Mouse (Mus musculus): Measurements from ENCODE around the gene Eif4g1. TPM values are rescaled to one million over a fixed set of nuclear protein-coding genes. Genes with fewer than 3 reads are reported as not detected.

Eif4g1 gene
- total and polyA plus RNA-seq, 3 experiments, result 403 to 519 (median 473) TPM

DNA sequence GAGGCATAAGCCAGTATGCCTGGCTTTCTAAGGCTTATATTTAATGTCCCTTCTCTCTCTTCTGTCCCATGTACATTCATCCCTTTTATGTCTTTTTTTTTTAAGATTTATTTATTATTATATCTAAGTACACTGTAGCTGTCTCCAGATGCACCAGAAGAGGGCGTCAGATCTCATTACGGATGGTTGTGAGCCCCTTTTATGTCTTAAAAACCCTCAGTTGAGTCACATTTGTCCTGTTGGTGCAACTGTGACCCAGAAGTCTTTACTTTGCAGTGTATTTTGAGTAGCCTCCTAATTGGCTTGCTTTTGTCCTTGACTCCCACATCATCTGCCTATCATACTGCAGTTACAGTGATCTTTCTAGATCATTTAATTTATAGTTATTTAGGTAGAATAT, 14.8 kb upstream of the Eif4g1 start:
- DNase-seq (ENCODE audit: extremely low read depth), result peak; percentile 32
- dilution Hi-C loops (cut with MboI; ENCODE audit: extremely low pct_ligation_motif_present, extremely low pct_unique_long_range_greater_than_20kb, low sequenced_read_pairs) (no loop called here), in situ Hi-C loops (cut with MboI; ENCODE audit: low pct_ligation_motif_present, low pct_unique_long_range_greater_than_20kb, low sequenced_read_pairs) (no loop called here)
- Histone ChIP-seq H3K4me2 (ENCODE audit: insufficient read depth, low read depth, poor library complexity, severe bottlenecking) (peak overlapping the region; percentile 89; the same call in 1 of the 2 replicates), H3K4me3 (replicated peaks in 1 of 3; ENCODE audit: low read depth in 2 of 3, low read length in 2 of 3, poor library complexity in 1 of 3) (peak overlapping the region in 1 of 3 experiments; percentile 76), H3K27me3 (replicated peaks) (no peaks in the 10 kb centered on the region), H3K27ac (ENCODE audit: insufficient read depth, low read depth) (no peak overlapping the region), H3K9ac (ENCODE audit: insufficient read depth, low read depth) (peak overlapping the region; percentile 73; the same call in 1 of the 2 replicates), H3K36me3 (replicated peaks in 1 of 2; ENCODE audit: control insufficient read depth in 1 of 2, insufficient read depth in 1 of 2, low read length in 1 of 2) (peaks cover 37 to 49% of the 10 kb centered on the region in 2 experiments), H3K9me3 (replicated peaks; ENCODE audit: low read length) (no peaks in the 10 kb centered on the region), H3K79me2 (replicated peaks; ENCODE audit: control insufficient read depth, extremely low read depth, insufficient read depth, poor library complexity, severe bottlenecking) (peaks cover 24% of the 10 kb centered on the region), H3K4me1 (ENCODE audit: control insufficient read depth in 1 of 2, insufficient read depth in 2 of 2) (peaks cover 2 to 13% of the 10 kb centered on the region in 2 experiments; a peak in 3 of 4 replicates)
- TF ChIP-seq JUND (conservative IDR thresholded peaks at IDR 0.05; ENCODE audit: low read depth, low read length) (no peak), RCOR1 (conservative IDR thresholded peaks at IDR 0.05; ENCODE audit: low read depth, low read length) (no peak), EP300 (IDR thresholded peaks at IDR 0.05; ENCODE audit: low read length) (no peak), CTCF (conservative IDR thresholded peaks at IDR 0.05 in 1 of 2, IDR thresholded peaks at IDR 0.05 in 1 of 2; ENCODE audit: low read depth in 2 of 2, low read length in 2 of 2) (peak; percentile 33 to 37; a peak in 3 of 4 replicates)

DNA sequence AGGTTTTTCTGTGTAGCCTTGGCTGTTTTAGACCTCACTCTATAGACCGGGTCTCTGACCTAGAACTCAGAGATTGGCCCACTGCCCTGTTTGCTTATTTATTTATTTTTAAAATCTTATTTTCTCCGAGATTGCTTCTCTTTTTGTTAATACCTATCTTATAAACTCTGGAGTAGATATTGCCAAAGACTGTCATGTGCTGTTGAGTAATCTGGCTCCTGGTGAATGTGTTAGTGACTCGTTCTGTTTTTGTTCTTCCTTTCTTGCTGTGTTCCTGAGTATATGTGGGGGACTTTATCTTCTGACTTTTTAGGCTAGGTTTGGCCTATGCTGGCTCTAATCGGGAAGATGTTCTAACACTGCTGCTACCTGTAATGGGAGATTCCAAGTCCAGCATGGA, 10.5 kb upstream of the Eif4g1 start:
- DNase-seq (ENCODE audit: extremely low read depth), result no peak
- Histone ChIP-seq H3K27me3 (replicated peaks) (no peaks in the 10 kb centered on the region), H3K9me3 (replicated peaks; ENCODE audit: low read length) (no peaks in the 10 kb centered on the region), H3K36me3 (replicated peaks in 1 of 2; ENCODE audit: control insufficient read depth in 1 of 2, insufficient read depth in 1 of 2, low read length in 1 of 2) (peaks cover 78 to 92% of the 10 kb centered on the region in 2 experiments), H3K4me1 (ENCODE audit: control insufficient read depth in 1 of 2, insufficient read depth in 2 of 2) (peaks cover 2 to 8% of the 10 kb centered on the region in 2 experiments; a peak in 3 of 4 replicates), H3K4me3 (replicated peaks in 1 of 3; ENCODE audit: low read depth in 2 of 3, low read length in 2 of 3, poor library complexity in 1 of 3) (no peak overlapping the region), H3K9ac (ENCODE audit: insufficient read depth, low read depth) (no peak overlapping the region), H3K4me2 (ENCODE audit: insufficient read depth, low read depth, poor library complexity, severe bottlenecking) (no peak overlapping the region), H3K27ac (ENCODE audit: insufficient read depth, low read depth) (no peak overlapping the region), H3K79me2 (replicated peaks; ENCODE audit: control insufficient read depth, extremely low read depth, insufficient read depth, poor library complexity, severe bottlenecking) (peaks cover 12% of the 10 kb centered on the region)
- no peak for TF ChIP-seq E2F4 (IDR thresholded peaks at IDR 0.05; ENCODE audit: insufficient replicate concordance, low read depth, low read length)
- no peak for TF ChIP-seq HCFC1 (IDR thresholded peaks at IDR 0.05; ENCODE audit: low read depth, low read length)
- TF ChIP-seq TCF12 (IDR thresholded peaks at IDR 0.05; ENCODE audit: low read depth, low read length), result no peak
- TF ChIP-seq ZKSCAN1 (IDR thresholded peaks at IDR 0.05; ENCODE audit: borderline replicate concordance, low read depth, low read length), result no peak
- no peak for TF ChIP-seq ZNF384 (IDR thresholded peaks at IDR 0.05; ENCODE audit: low read depth, low read length)
- no peak for TF ChIP-seq ZMIZ1 (IDR thresholded peaks at IDR 0.05; ENCODE audit: low read depth, low read length)
- no peak for TF ChIP-seq MXI1 (IDR thresholded peaks at IDR 0.05; ENCODE audit: low read depth, low read length)
- no peak for TF ChIP-seq MAX (IDR thresholded peaks at IDR 0.05; ENCODE audit: low read length)
- TF ChIP-seq MEF2A (IDR thresholded peaks at IDR 0.05; ENCODE audit: borderline replicate concordance, low read depth, low read length), result no peak
- TF ChIP-seq MAZ (IDR thresholded peaks at IDR 0.05; ENCODE audit: low read depth, low read length), result no peak
- no peak for TF ChIP-seq EP300 (IDR thresholded peaks at IDR 0.05; ENCODE audit: low read length)
- in situ Hi-C loops (cut with MboI; ENCODE audit: low pct_ligation_motif_present, low pct_unique_long_range_greater_than_20kb, low sequenced_read_pairs) (no loop called here), dilution Hi-C loops (cut with MboI; ENCODE audit: extremely low pct_ligation_motif_present, extremely low pct_unique_long_range_greater_than_20kb, low sequenced_read_pairs) (no loop called here)

DNA sequence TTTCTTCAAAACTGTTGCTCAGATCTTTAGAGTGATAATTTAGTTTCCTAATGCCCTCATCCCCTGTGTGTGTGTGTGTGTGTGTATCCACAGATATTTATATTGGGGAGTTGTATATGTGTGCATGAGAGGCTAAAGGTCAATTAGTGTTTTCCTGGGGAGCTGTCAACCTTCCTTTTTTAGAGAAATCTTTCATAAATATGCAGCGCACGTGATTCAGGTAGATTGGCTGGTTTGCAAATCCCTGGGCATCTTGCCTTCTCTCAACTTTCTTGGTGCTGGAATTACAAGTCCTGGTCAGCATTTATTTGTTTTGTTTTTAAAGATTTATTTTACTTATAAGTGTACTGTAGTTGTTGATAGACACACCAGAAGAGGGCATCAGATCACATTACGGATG, 2.2 kb downstream of the Eif4g1 start:
- dilution Hi-C loops (cut with MboI; ENCODE audit: extremely low pct_ligation_motif_present, extremely low pct_unique_long_range_greater_than_20kb, low sequenced_read_pairs) (no loop called here), in situ Hi-C loops (cut with MboI; ENCODE audit: low pct_ligation_motif_present, low pct_unique_long_range_greater_than_20kb, low sequenced_read_pairs) (no loop called here)
- Histone ChIP-seq H3K36me3 (replicated peaks in 1 of 2; ENCODE audit: control insufficient read depth in 1 of 2, insufficient read depth in 1 of 2, low read length in 1 of 2) (peaks cover 10 to 25% of the 10 kb centered on the region in 2 experiments), H3K79me2 (replicated peaks; ENCODE audit: control insufficient read depth, extremely low read depth, insufficient read depth, poor library complexity, severe bottlenecking) (peaks cover 26% of the 10 kb centered on the region), H3K4me3 (replicated peaks in 1 of 3; ENCODE audit: low read depth in 2 of 3, low read length in 2 of 3, poor library complexity in 1 of 3) (no peak overlapping the region), H3K9ac (ENCODE audit: insufficient read depth, low read depth) (no peak overlapping the region), H3K4me2 (ENCODE audit: insufficient read depth, low read depth, poor library complexity, severe bottlenecking) (no peak overlapping the region), H3K9me3 (replicated peaks; ENCODE audit: low read length) (no peaks in the 10 kb centered on the region), H3K27me3 (replicated peaks) (no peaks in the 10 kb centered on the region), H3K27ac (ENCODE audit: insufficient read depth, low read depth) (no peak overlapping the region), H3K4me1 (ENCODE audit: control insufficient read depth in 1 of 2, insufficient read depth in 2 of 2) (peaks cover 15 to 20% of the 10 kb centered on the region in 2 experiments)
- TF ChIP-seq NELFE (IDR thresholded peaks at IDR 0.05; ENCODE audit: low read depth, low read length) (no peak), ZMIZ1 (IDR thresholded peaks at IDR 0.05; ENCODE audit: low read depth, low read length) (no peak), PAX5 (IDR thresholded peaks at IDR 0.05; ENCODE audit: low read length) (no peak), SMC3 (IDR thresholded peaks at IDR 0.05; ENCODE audit: low read depth, low read length) (no peak), EP300 (IDR thresholded peaks at IDR 0.05; ENCODE audit: low read length) (no peak), KAT2A (IDR thresholded peaks at IDR 0.05; ENCODE audit: insufficient replicate concordance, low read length) (no peak), JUND (conservative IDR thresholded peaks at IDR 0.05; ENCODE audit: low read depth, low read length) (no peak)
- no peak for DNase-seq (ENCODE audit: extremely low read depth)

All from CH12.LX (cell line).